Mouse (Mus musculus) limb, embryonic 15.5 days (tissue): ENCODE results near the gene Tlr2. TPM values are rescaled to one million over a fixed set of nuclear protein-coding genes. Genes with fewer than 3 reads are reported as not detected.
"Not testable (repeated sequence)": the region's sequence is repeated elsewhere in the genome, so short reads cannot be mapped to it uniquely, and the experiment has no call there.

Source experiments
- ATAC-seq: fragments of 200-750 bp; cut with Nextera tagmentation; 2 replicates; pipeline ENCODE4 v1.8.0; 2017; ENCODE audit warnings: low read depth, moderate TSS enrichment; ENCODE audit not compliant: insufficient number of reproducible peaks, low FRiP score, low TSS enrichment
- H3K27ac ChIP-seq: fragments of 300-500 bp; sonication (generic); 2 replicates; pipeline ENCODE4 v1.5.1; 2015; ENCODE audit warnings: moderate library complexity, mild to moderate bottlenecking, inconsistent platforms
- H3K27me3 ChIP-seq: fragments of 300-500 bp; sonication (generic); 2 replicates; pipeline ENCODE4 v1.6.1; 2015; ENCODE audit warnings: inconsistent platforms
- H3K36me3 ChIP-seq: fragments of 300-500 bp; sonication (generic); 2 replicates; pipeline ENCODE4 v1.6.1; 2015; ENCODE audit warnings: inconsistent platforms
- H3K4me1 ChIP-seq: fragments of 300-500 bp; sonication (generic); 2 replicates; pipeline ENCODE4 v1.6.1; 2015; ENCODE audit warnings: inconsistent platforms
- H3K4me2 ChIP-seq: fragments of 300-500 bp; sonication (generic); 2 replicates; pipeline ENCODE4 v1.6.1; 2015; ENCODE audit warnings: mild to moderate bottlenecking, inconsistent platforms
- H3K4me3 ChIP-seq: fragments of 300-500 bp; sonication (generic); 2 replicates; pipeline ENCODE4 v1.5.1; 2015; ENCODE audit warnings: mild to moderate bottlenecking, inconsistent platforms
- H3K9ac ChIP-seq: fragments of 300-500 bp; sonication (generic); 2 replicates; pipeline ENCODE4 v1.6.1; 2015; ENCODE audit warnings: inconsistent platforms
- H3K9me3 ChIP-seq: fragments of 300-500 bp; sonication (generic); 2 replicates; pipeline ENCODE4 v1.6.1; 2016; ENCODE audit warnings: inconsistent platforms
- WGBS: fragments of 180-500 bp; shearing (Covaris S2); methylation state at CpG from one replicate; pipeline ENCODE4 v1.1.7; 2015; 5-methylcytosine and 5-hydroxymethylcytosine counted together
- polyA plus RNA-seq: library from polyadenylated mRNA; unstranded; fragments of >200 nt; fragmentation: Nextera tagmentation; extraction: Ambion mirVana; gene quantifications from 2 replicates; pipeline ENCODE4 v1.2.1, GENCODE M21; 2015

The Tlr2 gene
- 9.3 and 11.7 TPM in 2 replicates for polyA plus RNA-seq

DNA sequence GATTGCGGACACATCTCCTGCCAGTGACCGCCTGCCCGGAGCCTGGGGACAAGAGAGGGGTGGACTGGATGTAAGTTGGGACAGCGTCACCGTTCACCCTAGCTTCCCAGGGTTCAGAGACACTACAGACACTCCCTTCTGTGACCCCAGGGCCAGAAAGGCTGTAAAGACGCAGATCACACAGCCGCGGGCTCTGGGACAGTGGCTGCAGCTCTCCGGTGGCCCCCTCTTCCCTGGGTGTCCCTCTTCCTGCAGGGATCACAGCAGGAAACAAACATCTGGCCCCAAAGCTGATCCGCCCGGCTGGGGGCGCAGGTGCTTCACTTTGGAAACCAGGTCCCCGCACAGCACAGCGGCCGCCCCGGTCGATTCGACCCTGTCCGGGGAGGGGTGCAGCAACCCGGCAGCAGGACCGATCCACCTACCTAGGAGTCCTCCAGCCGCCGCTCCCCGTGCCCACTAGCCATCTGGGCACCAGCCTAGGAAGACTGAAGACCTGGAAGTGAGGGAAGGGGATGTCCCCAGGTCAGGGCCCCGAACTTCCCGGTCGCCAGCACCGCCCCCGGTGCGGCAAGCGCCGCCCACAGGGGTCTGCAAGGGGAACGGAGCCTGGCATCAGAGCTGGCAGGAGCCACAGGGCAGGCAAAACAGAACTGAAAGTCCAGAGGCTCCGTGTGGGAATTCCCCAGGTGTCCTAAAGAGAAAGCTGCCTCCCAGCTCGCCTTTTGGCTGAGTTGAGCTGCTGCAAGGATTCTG lies at the start of gene Tlr2:
Tlr2 (minus strand) TSS at position 673 of the 756 bp plus-strand sequence.
- peak within 1 kb of the TSS; percentile 48; the same call in 1 of the 2 replicates for H3K27ac ChIP-seq
- H3K4me3 ChIP-seq: peak within 1 kb of the TSS; percentile 59
- peaks cover 10% of the 10 kb centered on the region; the same call in 1 of the 2 replicates for H3K27me3 ChIP-seq
- H3K36me3 ChIP-seq: peaks cover 8% of the 10 kb centered on the region; the same call in 1 of the 2 replicates
- H3K4me1 ChIP-seq: peaks cover 10% of the 10 kb centered on the region; the same call in 1 of the 2 replicates
- peak; percentile 76; the same call in 1 of the 2 replicates for ATAC-seq
- WGBS: 2% methylated on average over 34 of the region's 35 CpGs
- H3K9ac ChIP-seq: peak within 1 kb of the TSS; percentile 63
- H3K4me2 ChIP-seq: peak within 1 kb of the TSS; percentile 79
- no peaks in the 10 kb centered on the region for H3K9me3 ChIP-seq

DNA sequence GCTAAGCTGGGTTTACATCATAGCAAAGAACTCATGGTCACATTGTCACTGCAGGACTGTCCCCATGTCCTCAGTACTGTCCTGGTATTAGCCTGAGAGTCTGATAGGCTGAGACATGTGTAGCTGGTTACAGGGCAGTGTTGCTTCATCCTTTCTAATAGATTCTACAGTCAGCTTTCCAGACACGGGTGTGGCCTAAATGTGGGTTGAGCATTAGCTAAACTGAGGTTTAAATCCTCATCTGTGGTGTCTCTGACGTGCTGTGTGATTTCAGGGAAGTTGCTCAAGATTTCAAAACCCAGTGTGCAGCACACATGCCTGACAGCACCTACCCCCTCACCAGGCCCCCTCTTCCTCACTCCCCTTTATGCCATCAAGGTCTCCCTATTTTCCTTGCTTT lies 43.6 kb upstream of the Tlr2 start:
- 62% methylated on average over 2 of the region's 2 CpGs for WGBS
- Histone ChIP-seq H3K9ac (no peak overlapping the region), H3K27me3 (no peaks in the 10 kb centered on the region), H3K4me2 (no peak overlapping the region), H3K4me3 (no peak overlapping the region), H3K36me3 (no peaks in the 10 kb centered on the region), H3K27ac (no peak overlapping the region), H3K4me1 (0 out of 2 replicates have a peak, but pooled peaks cover 3% of the 10 kb centered on the region), H3K9me3 (no peaks in the 10 kb centered on the region)
- no peak for ATAC-seq

DNA sequence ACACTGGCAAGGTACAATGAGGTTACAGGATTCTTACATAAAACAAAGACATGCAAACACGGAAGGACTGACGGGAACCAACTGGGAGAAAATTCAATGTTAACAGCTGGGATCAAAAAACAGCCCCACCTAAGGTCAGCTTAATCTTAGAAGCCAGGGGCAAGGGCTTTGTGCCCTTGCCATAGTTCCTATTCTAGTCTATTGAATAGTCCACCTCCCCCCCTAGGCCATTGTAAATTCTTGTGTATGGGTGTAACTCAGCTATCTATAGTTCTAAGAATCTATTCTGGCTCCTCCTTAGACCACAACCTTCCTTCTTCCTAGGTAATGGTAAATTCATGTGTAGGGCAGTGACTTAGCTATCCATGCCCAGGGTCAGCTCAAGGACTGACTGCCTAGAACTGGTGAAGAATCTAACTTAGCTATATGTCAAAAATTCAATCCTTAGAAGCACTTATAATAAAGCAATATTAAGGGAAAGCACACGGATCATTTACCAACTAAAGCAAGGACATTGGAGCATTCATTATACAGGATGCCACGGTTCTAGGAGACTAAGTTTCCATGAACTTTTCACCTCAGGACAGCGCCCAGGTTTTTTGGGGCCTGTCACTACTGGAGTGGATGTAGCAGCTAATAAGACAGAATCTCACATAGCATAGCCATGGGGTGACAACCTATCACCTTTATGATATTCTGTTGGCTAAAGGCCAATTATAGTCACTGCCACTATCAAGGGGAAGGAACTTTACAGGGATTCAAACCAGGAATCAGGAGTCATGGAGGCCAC lies 37.9 kb upstream of the Tlr2 start:
- not testable (repeated sequence) for H3K36me3 ChIP-seq, H3K4me3 ChIP-seq, ATAC-seq, H3K27ac ChIP-seq, H3K9me3 ChIP-seq, H3K4me2 ChIP-seq, H3K27me3 ChIP-seq, H3K9ac ChIP-seq, H3K4me1 ChIP-seq
- WGBS: 82% methylated on average over 5 of the region's 5 CpGs

DNA sequence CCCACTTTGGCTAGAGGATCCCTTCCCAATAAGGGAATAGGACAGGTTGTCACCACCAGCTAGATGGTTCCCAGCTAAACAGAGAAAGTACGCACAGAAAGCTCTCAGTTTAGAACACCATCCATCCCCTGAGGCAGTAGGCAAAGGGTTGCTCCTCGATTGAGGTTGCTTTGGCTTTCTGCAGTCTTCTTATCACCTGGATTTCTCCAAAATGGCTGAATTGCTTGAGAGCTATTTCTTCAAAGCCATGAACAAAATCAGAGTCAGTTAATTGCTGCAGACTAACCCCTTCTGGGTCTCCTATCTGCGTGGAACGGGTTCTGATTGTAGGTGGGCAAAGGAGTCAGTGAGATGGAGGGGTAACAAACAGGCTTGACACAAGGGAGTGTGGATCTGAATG lies 37.2 kb upstream of the Tlr2 start:
- Histone ChIP-seq H3K9me3 (no peaks in the 10 kb centered on the region), H3K27ac (no peak overlapping the region), H3K27me3 (no peaks in the 10 kb centered on the region), H3K4me1 (no peaks in the 10 kb centered on the region), H3K9ac (no peak overlapping the region), H3K4me2 (no peak overlapping the region), H3K4me3 (no peak overlapping the region), H3K36me3 (no peaks in the 10 kb centered on the region)
- no peak for ATAC-seq
- WGBS: 86% methylated on average over 4 of the region's 4 CpGs

DNA sequence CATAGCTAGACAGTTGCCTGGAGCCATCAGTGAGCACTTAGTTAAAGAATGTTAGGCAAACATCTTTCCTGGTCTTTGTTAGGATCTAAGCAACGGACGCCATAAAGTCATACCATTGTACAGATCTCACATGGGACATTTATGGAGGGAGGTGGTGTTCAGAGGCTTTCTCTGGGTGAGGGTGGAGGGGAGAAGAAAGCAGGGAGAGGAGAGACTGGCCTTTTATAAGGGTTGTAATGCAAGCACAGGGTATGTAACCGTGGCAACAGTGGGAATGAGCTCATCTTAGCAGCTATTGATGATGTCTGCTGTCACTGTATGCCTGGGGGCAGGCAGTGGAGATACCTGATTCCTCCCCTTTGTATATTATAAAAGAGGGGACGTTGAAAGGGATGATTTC lies 34.7 kb upstream of the Tlr2 start:
- H3K4me1 ChIP-seq: no peaks in the 10 kb centered on the region
- no peak for ATAC-seq
- H3K27ac ChIP-seq: no peak overlapping the region
- H3K9ac ChIP-seq: no peak overlapping the region
- H3K4me2 ChIP-seq: no peak overlapping the region
- no peaks in the 10 kb centered on the region for H3K27me3 ChIP-seq
- 65% methylated on average over 4 of the region's 4 CpGs for WGBS
- H3K9me3 ChIP-seq: no peaks in the 10 kb centered on the region
- no peaks in the 10 kb centered on the region for H3K36me3 ChIP-seq
- no peak overlapping the region for H3K4me3 ChIP-seq

DNA sequence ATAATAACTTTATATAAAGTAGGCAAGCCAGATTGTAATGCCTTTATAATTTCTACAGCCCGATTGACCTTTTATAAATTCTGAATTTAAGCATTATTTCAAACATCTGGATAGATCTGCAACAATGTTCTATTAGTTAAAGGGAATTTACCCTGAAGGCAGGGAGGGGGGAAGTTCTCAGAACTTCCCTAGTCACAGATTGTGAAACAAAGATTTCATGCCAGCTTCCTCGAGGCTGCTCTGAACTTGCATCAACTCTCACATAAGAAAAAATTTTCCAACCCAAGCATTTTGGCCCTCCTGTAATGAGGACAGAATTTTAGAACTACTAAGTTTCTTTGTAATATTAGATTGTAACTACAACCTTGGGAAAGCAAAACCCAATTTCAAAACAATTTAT lies 33.5 kb upstream of the Tlr2 start:
- H3K27me3 ChIP-seq, H3K9me3 ChIP-seq, H3K4me1 ChIP-seq, H3K4me2 ChIP-seq, H3K9ac ChIP-seq, H3K27ac ChIP-seq, ATAC-seq, H3K4me3 ChIP-seq, H3K36me3 ChIP-seq: not testable (repeated sequence)
- 74% methylated on average over 2 of the region's 2 CpGs for WGBS

DNA sequence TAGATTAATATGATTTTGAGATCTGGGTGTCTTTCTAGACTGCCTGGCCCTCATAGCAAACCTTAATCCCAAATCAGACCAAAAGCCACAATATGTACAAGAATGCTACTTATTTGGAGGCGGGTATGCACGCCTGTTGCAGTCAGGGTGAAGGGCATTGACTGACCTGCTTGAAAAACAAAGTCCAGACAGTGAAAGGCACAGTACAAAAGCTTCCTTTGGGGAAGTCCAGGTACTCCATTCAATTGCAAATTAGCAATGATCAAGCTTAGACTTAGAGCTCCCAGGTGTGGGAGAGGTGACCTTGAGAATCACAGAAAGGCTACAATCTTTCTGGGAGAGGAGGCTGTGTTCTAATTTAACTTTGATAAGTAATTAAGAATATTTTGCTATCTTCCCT lies 31.3 kb upstream of the Tlr2 start:
- not testable (repeated sequence) for H3K36me3 ChIP-seq, H3K9ac ChIP-seq, H3K4me1 ChIP-seq, H3K27me3 ChIP-seq, H3K4me2 ChIP-seq, H3K9me3 ChIP-seq, ATAC-seq, H3K27ac ChIP-seq, H3K4me3 ChIP-seq
- WGBS: 93% methylated on average over 2 of the region's 2 CpGs

DNA sequence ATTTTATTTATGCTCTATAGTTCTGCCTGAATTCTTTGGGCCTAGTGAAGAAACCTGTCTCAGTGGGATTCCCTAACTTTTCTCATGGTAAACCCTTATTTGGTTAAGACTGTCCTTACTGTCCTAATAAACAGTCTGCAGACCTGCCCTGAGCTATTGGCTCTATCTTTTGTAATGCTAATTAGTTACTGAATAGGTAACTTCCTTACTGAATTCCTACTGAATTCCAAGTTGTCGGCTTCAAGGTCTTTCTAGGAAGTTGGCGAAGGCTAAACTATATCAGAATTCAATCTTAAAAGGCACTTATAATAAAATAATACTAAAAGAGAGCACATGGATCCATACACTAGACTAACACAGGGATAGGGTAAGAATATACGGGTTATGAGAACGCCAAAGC lies 30.4 kb upstream of the Tlr2 start:
- ATAC-seq, H3K4me3 ChIP-seq, H3K27ac ChIP-seq, H3K4me2 ChIP-seq, H3K9ac ChIP-seq, H3K27me3 ChIP-seq, H3K36me3 ChIP-seq, H3K9me3 ChIP-seq, H3K4me1 ChIP-seq: not testable (repeated sequence)
- WGBS: 93% methylated on average over 4 of the region's 4 CpGs

DNA sequence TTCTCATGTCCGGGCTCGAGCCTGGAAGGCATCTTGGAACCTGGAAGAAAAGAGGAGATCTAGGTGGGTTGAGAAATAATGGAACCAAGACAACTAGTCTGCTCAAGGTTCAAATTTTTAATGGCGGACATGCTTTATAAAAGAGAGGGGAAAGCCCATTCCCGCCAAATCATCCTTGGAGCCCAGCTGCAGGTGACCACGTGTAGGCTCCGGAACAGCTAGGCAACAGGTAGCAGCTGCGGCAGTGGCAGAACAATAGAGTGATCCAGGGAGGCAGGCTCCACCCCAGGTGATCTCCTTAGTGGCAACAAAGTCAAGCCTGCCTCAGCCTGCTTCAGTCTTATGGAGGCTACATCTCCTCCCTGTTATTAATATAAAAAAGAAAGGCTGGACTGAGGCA lies 30.0 kb upstream of the Tlr2 start:
- H3K27me3 ChIP-seq: not testable (repeated sequence)
- 87% methylated on average over 7 of the region's 7 CpGs for WGBS

DNA sequence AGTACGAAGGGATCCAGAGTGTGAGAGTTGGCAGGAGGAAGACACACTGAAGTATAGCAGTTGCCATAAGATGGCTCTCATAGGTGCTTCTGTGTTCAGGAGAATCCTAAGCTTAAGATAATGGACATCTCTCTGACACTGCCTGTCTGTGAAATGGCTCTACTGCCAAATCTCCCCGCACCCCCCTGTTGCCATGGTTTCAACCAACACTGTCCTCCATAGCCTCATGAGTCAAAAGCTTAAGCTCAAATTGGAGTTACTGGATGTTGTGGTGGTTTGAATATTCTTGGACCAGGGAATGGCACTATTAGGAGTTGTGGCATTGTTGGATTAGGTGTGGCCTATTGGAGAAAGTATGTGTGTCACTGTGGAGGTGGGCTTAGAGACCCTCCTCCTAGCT lies 28.2 kb upstream of the Tlr2 start:
- H3K27ac ChIP-seq: no peak overlapping the region
- ATAC-seq: no peak
- WGBS: 90% methylated on average over 2 of the region's 2 CpGs
- H3K4me2 ChIP-seq: no peak overlapping the region
- H3K36me3 ChIP-seq: no peaks in the 10 kb centered on the region
- no peaks in the 10 kb centered on the region for H3K4me1 ChIP-seq
- H3K9me3 ChIP-seq: no peaks in the 10 kb centered on the region
- H3K27me3 ChIP-seq: no peaks in the 10 kb centered on the region
- no peak overlapping the region for H3K9ac ChIP-seq
- no peak overlapping the region for H3K4me3 ChIP-seq

More for the DNA sequence above, 30.0 kb upstream of the Tlr2 start:
- H3K36me3 ChIP-seq, H3K27ac ChIP-seq, ATAC-seq, H3K4me1 ChIP-seq, H3K4me2 ChIP-seq, H3K9me3 ChIP-seq, H3K4me3 ChIP-seq, H3K9ac ChIP-seq: not testable (repeated sequence)

DNA sequence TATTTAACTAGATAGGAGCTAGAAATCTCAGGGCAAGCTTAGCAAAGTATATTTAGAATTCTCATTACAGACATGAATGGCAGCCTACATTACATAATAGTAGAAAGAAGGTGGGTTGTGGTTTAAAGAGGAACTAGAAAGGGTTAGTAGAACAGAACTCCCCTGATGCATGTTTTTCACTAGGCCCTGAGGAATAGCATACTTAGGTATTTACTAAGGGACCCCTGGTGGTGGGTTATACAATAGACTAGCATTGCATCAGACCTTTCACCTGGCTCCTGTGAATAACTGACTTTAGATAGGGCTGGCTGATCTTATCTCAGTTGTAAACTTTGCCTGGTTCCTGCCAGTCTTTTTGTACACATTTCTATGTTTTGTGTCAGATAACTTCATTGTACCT lies 25.5 kb upstream of the Tlr2 start:
- H3K27me3 ChIP-seq, ATAC-seq, H3K27ac ChIP-seq, H3K4me3 ChIP-seq, H3K36me3 ChIP-seq, H3K4me2 ChIP-seq, H3K4me1 ChIP-seq, H3K9ac ChIP-seq, H3K9me3 ChIP-seq: not testable (repeated sequence)

DNA sequence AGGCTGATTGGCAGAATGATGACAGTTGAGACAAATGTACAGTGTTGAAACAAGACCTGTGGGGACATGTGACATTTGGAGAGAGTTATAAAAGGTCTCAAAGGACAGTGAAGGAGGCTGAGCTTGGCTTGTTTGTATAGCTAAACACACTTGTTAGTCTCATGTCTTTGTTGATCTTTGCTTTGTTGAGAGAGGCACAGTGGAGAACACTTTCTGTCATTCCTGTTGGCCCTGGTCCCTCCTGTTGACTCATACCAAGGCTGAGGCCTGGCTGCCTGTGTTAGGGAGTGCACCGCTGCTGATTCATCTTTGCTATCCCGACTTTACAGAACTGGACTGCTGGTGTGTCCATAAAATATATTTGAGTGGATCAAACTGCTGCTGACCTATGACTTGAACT lies 23.6 kb upstream of the Tlr2 start:
- WGBS: 82% methylated on average over 2 of the region's 2 CpGs
- no peak for ATAC-seq
- no peaks in the 10 kb centered on the region for H3K27me3 ChIP-seq

More for the DNA sequence above, 23.6 kb upstream of the Tlr2 start:
- Histone ChIP-seq H3K27ac (no peak overlapping the region), H3K4me1 (peaks cover 6% of the 10 kb centered on the region; the same call in 1 of the 2 replicates), H3K4me3 (no peak overlapping the region), H3K9ac (no peak overlapping the region), H3K4me2 (no peak overlapping the region), H3K36me3 (no peaks in the 10 kb centered on the region), H3K9me3 (no peaks in the 10 kb centered on the region)
